Mouse (Mus musculus): Measurements from ENCODE around the gene Zfp36l3. TPM values are rescaled to one million over a fixed set of nuclear protein-coding genes. Genes with fewer than 3 reads are reported as not detected.
"Not testable (repeated sequence)": the region's sequence is repeated elsewhere in the genome, so short reads cannot be mapped to it uniquely, and the experiment has no call there.

Gene Zfp36l3
- polyA plus RNA-seq (2012; rRNA removed): 0.02 TPM in 1 of 2 replicates, not detected in the other
- not detected in 2 replicates for polyA plus RNA-seq (2014; fragmentation: Nextera tagmentation; extraction: Ambion mirVana)

DNA sequence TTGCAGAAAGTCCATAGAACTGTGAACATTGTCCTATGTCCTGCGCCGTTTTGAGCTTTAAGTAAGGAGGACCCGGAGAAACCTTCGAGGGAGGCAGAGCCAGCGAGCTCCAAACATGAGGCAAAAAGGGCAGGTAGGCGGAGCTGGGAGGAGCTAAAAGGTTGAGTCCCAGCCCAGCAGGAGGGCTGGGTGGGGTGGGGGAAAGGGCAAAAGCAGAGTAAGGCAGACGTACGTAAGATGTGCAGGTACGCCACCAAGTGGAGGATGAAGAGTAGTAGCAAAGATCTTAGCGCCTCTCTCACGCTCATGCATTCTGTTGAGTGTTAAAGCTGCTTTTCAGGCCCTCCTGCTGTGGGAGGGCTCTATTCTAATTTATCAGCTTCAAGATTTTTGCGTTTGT is at the start of gene Zfp36l3:
TSS of gene Zfp36l3 (minus strand) at position 119 of the 400 bp plus-strand sequence.
- H3K27me3 ChIP-seq (ENCODE audit: control insufficient read depth, insufficient read depth, low read length): no peaks in the 10 kb centered on the region
- no peaks in the 10 kb centered on the region for H3K4me1 ChIP-seq (replicated peaks; ENCODE audit: control insufficient read depth in 2 of 2, insufficient read depth in 2 of 2, low read length in 1 of 2)
- no peak within 1 kb of the TSS for H3K4me3 ChIP-seq (ENCODE audit: insufficient read depth in 1 of 2, low read depth in 2 of 2, low read length in 2 of 2)
- no peaks in the 10 kb centered on the region for H3K9me3 ChIP-seq (ENCODE audit: control insufficient read depth, low read length)
- ATAC-seq (ENCODE audit: insufficient read depth) (no peak), DNase-seq (ENCODE audit: low read depth in 3 of 3, low spot score in 3 of 3) (no peak)
- no peaks in the 10 kb centered on the region for H3K36me3 ChIP-seq (replicated peaks; ENCODE audit: control insufficient read depth, insufficient read depth, low read depth)
- H3K9ac ChIP-seq (replicated peaks): no peak within 1 kb of the TSS
- WGBS (ENCODE audit: insufficient replicate concordance): 74% methylated on average over 12 of the region's 12 CpGs
- no peak within 1 kb of the TSS for H3K27ac ChIP-seq
- H3K4me2 ChIP-seq (ENCODE audit: low read depth): no peak within 1 kb of the TSS
- TF ChIP-seq CTCF (IDR thresholded peaks at IDR 0.05; ENCODE audit: low read depth) (no peak), EP300 (IDR thresholded peaks at IDR 0.05; ENCODE audit: low read depth) (no peak)

DNA sequence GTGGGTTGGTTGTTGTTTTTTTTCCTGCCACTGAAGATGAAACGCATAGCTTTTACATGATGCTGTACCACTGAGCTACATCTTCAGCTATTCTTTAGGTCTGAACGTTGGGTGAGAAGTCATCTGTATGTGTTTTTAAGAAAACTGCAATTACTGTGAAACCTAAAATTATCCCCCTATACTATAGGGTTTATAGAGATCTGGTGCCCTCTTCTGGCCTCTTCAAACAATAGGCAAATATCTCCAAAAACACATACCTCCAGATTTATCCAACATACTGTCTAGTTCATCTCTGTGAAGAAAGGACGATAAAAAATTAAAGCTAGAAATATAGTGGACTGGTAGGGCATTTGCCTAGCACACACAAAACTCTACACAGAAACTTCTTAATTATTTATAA is 22.9 kb upstream of the Zfp36l3 start:
- ATAC-seq (ENCODE audit: insufficient read depth) (no peak), DNase-seq (ENCODE audit: low read depth in 3 of 3, low spot score in 3 of 3) (no peak)
- H3K27ac ChIP-seq: no peak overlapping the region
- 30% methylated on average over 3 of the region's 3 CpGs for WGBS (ENCODE audit: insufficient replicate concordance)
- H3K4me1 ChIP-seq (replicated peaks; ENCODE audit: control insufficient read depth in 2 of 2, insufficient read depth in 2 of 2, low read length in 1 of 2): no peaks in the 10 kb centered on the region
- no peaks in the 10 kb centered on the region for H3K27me3 ChIP-seq (ENCODE audit: control insufficient read depth, insufficient read depth, low read length)
- H3K9me3 ChIP-seq (ENCODE audit: control insufficient read depth, low read length): no peaks in the 10 kb centered on the region
- no peaks in the 10 kb centered on the region for H3K36me3 ChIP-seq (replicated peaks; ENCODE audit: control insufficient read depth, insufficient read depth, low read depth)
- no peak overlapping the region for H3K9ac ChIP-seq (replicated peaks)
- TF ChIP-seq EP300 (IDR thresholded peaks at IDR 0.05; ENCODE audit: low read depth): no peak
- no peak for TF ChIP-seq CTCF (IDR thresholded peaks at IDR 0.05; ENCODE audit: low read depth)
- H3K4me3 ChIP-seq (ENCODE audit: insufficient read depth in 1 of 2, low read depth in 2 of 2, low read length in 2 of 2): no peak overlapping the region
- no peak overlapping the region for H3K4me2 ChIP-seq (ENCODE audit: low read depth)

DNA sequence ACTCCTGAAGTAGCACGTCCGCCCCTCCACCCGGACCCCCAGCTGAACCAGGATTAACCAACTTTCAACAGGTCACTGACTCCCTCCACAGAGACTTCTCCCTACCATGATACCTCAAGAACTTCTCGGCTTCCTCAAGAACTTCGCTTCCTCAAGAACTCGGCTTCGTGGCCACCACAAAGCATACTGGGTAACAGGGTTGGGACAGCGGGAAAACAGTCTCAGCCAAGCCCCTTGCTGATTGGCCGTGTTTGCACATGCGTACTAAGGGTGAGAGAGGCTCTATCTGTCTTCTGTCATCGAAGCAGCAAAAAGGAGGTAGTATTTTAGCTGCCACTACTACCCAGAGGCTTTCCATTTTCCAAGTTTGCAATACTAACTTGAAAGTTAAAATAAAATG is 21.3 kb upstream of the Zfp36l3 start, which contains the start of gene Xlr:
TSS of gene Xlr (minus strand) at position 188 of the 400 bp plus-strand sequence.
- not testable (repeated sequence) for H3K9ac ChIP-seq (replicated peaks); H3K4me1 ChIP-seq (replicated peaks; ENCODE audit: control insufficient read depth in 2 of 2, insufficient read depth in 2 of 2, low read length in 1 of 2); H3K36me3 ChIP-seq (replicated peaks; ENCODE audit: control insufficient read depth, insufficient read depth, low read depth); ATAC-seq (ENCODE audit: insufficient read depth); H3K4me3 ChIP-seq (ENCODE audit: insufficient read depth in 1 of 2, low read depth in 2 of 2, low read length in 2 of 2); H3K9me3 ChIP-seq (ENCODE audit: control insufficient read depth, low read length); H3K4me2 ChIP-seq (ENCODE audit: low read depth); H3K27me3 ChIP-seq (ENCODE audit: control insufficient read depth, insufficient read depth, low read length); DNase-seq (ENCODE audit: low read depth in 3 of 3, low spot score in 3 of 3); H3K27ac ChIP-seq
- WGBS (ENCODE audit: insufficient replicate concordance): 59% methylated on average over 11 of the region's 11 CpGs

DNA sequence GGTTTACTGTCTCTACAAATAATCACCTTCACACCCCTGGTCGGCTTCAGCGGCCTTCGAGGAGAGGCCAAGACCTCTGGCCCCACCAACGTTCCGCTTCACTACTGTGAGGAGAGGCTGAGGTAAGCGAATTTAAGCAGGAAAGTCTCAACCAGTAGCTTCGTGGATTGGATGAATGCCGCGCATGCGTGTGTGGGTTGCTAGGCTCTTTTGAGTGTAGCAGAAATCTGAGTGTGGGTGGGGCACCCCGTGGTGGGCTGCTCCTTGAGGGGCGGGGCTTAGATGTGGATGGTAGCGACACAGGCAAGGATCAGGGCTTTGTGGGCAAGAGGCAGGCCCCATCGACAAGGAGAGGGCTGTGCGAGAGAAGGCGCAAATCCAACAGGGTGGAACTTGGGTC is 18.5 kb downstream of the Zfp36l3 start, which contains the start of gene 1700013H16Rik:
TSS of gene 1700013H16Rik (minus strand) at position 96 of the 400 bp plus-strand sequence.
- Histone ChIP-seq H3K27ac (no peak within 1 kb of the TSS), H3K9ac (replicated peaks) (no peak within 1 kb of the TSS), H3K9me3 (ENCODE audit: control insufficient read depth, low read length) (no peaks in the 10 kb centered on the region), H3K4me3 (ENCODE audit: insufficient read depth in 1 of 2, low read depth in 2 of 2, low read length in 2 of 2) (no peak within 1 kb of the TSS), H3K4me2 (ENCODE audit: low read depth) (no peak within 1 kb of the TSS), H3K27me3 (ENCODE audit: control insufficient read depth, insufficient read depth, low read length) (no peaks in the 10 kb centered on the region), H3K36me3 (replicated peaks; ENCODE audit: control insufficient read depth, insufficient read depth, low read depth) (no peaks in the 10 kb centered on the region), H3K4me1 (replicated peaks; ENCODE audit: control insufficient read depth in 2 of 2, insufficient read depth in 2 of 2, low read length in 1 of 2) (no peaks in the 10 kb centered on the region)
- WGBS (ENCODE audit: insufficient replicate concordance): 80% methylated on average over 16 of the region's 16 CpGs
- ATAC-seq (ENCODE audit: insufficient read depth) (no peak), DNase-seq (ENCODE audit: low read depth in 3 of 3, low spot score in 3 of 3) (no peak)
- TF ChIP-seq CTCF (IDR thresholded peaks at IDR 0.05; ENCODE audit: low read depth) (no peak), EP300 (IDR thresholded peaks at IDR 0.05; ENCODE audit: low read depth) (no peak)

DNA sequence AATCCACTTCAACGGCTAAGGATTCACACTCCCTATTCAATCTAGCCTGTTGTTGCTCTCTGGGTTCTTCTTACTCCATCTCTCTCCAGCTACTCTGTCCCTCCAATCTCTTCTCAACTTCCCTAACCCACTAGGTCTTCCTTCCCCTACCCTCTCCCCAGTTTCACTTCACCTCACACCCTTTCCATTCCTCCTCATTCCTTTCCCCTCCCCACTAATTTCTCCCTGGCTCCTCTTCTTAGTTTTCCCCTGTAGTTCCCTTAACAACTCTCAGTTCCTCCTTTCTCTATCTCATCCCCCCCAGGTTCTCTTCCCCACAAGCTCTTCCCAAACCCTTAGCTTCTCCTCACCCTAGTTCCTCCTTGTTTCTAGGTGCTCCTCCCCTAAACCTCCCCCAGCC is 23.3 kb downstream of the Zfp36l3 start:
- Histone ChIP-seq H3K27ac (no peak overlapping the region), H3K36me3 (replicated peaks; ENCODE audit: control insufficient read depth, insufficient read depth, low read depth) (no peaks in the 10 kb centered on the region), H3K4me3 (ENCODE audit: insufficient read depth in 1 of 2, low read depth in 2 of 2, low read length in 2 of 2) (no peak overlapping the region), H3K9me3 (ENCODE audit: control insufficient read depth, low read length) (no peaks in the 10 kb centered on the region), H3K27me3 (ENCODE audit: control insufficient read depth, insufficient read depth, low read length) (no peaks in the 10 kb centered on the region), H3K9ac (replicated peaks) (no peak overlapping the region), H3K4me2 (ENCODE audit: low read depth) (no peak overlapping the region), H3K4me1 (replicated peaks; ENCODE audit: control insufficient read depth in 2 of 2, insufficient read depth in 2 of 2, low read length in 1 of 2) (no peaks in the 10 kb centered on the region)
- ATAC-seq (ENCODE audit: insufficient read depth) (no peak), DNase-seq (ENCODE audit: low read depth in 3 of 3, low spot score in 3 of 3) (no peak)
- no peak for TF ChIP-seq CTCF (IDR thresholded peaks at IDR 0.05; ENCODE audit: low read depth)
- no peak for TF ChIP-seq EP300 (IDR thresholded peaks at IDR 0.05; ENCODE audit: low read depth)
- 53% methylated on average over 1 of the region's 1 CpGs for WGBS (ENCODE audit: insufficient replicate concordance)
